Mouse (Mus musculus): ENCODE data around the gene Gm5617.

GRCm38 (mm10) chr9:48515332-48515731, 20.1 kb downstream of the Gm5617 start:
- TF ChIP-seq CTCF (IDR thresholded peaks at IDR 0.05) (no peak), EP300 (IDR thresholded peaks at IDR 0.05; ENCODE audit: insufficient read depth, low read depth, low read length) (no peak), POLR2A (IDR thresholded peaks at IDR 0.05; ENCODE audit: insufficient read depth, low read depth, low read length) (no peak)
